Mouse (Mus musculus) embryonic facial prominence, embryonic 11.5 days (tissue): ENCODE measurements at regions not wholly inside any gene's neighbourhood (a gene's known extent, or its start where the extent isn't known, plus 50 kb on each side); places are given as distances from the start of the nearest gene placed in this dataset.

Experiments
- ATAC-seq: fragments of 200-750 bp; cut with Nextera tagmentation; replicated peaks from 2 replicates; pipeline ENCODE4 v1.8.0; 2017; ENCODE audit warnings: low read depth; ENCODE audit not compliant: insufficient number of reproducible peaks, low FRiP score, low TSS enrichment
- DNase-seq: peaks from one replicate; pipeline ENCODE4 v3.0.0-alpha.2; 2015; ENCODE audit warnings: low spot score
- H3K27ac ChIP-seq: fragments of 300-500 bp; sonication (generic); replicated peaks from 2 replicates; pipeline ENCODE4 v1.5.1; 2014; ENCODE audit warnings: mild to moderate bottlenecking, low read depth, low read length, control low read depth
- H3K27me3 ChIP-seq: fragments of 300-500 bp; sonication (generic); 2 replicates; pipeline ENCODE4 v1.6.1; 2014; ENCODE audit warnings: mild to moderate bottlenecking, low read length, moderate library complexity, mixed read lengths; ENCODE audit not compliant: control insufficient read depth, insufficient read depth
- H3K36me3 ChIP-seq: fragments of 300-500 bp; sonication (generic); replicated peaks from 2 replicates; pipeline ENCODE4 v1.6.1; 2014; ENCODE audit warnings: low read depth, mild to moderate bottlenecking, low read length, moderate library complexity, mixed read lengths; ENCODE audit not compliant: control insufficient read depth, insufficient read depth
- H3K4me1 ChIP-seq: fragments of 300-500 bp; sonication (generic); 2 replicates; pipeline ENCODE4 v1.6.1; 2014; ENCODE audit warnings: low read length, mixed read lengths; ENCODE audit not compliant: control insufficient read depth, insufficient read depth
- H3K4me2 ChIP-seq: fragments of 300-500 bp; sonication (generic); 2 replicates; pipeline ENCODE4 v1.6.1; 2014; ENCODE audit warnings: low read depth, mild to moderate bottlenecking, control low read depth, low read length, moderate library complexity
- H3K4me3 ChIP-seq: fragments of 300-500 bp; sonication (generic); 2 replicates; pipeline ENCODE4 v1.5.1; 2014; ENCODE audit warnings: low read depth, low read length, control low read depth
- H3K9ac ChIP-seq: fragments of 300-500 bp; sonication (generic); replicated peaks from 2 replicates; pipeline ENCODE4 v1.6.1; 2014; ENCODE audit warnings: mild to moderate bottlenecking, control low read depth, low read length
- H3K9me3 ChIP-seq: fragments of 300-500 bp; sonication (generic); replicated peaks from 2 replicates; pipeline ENCODE4 v1.6.1; 2016; ENCODE audit warnings: mild to moderate bottlenecking, low read length, inconsistent platforms, mixed read lengths; ENCODE audit not compliant: control insufficient read depth
- WGBS: fragments of 180-500 bp; shearing (Covaris S2); extraction: QIAGEN DNeasy Blood & Tissue Kit; methylation state at CpG from one replicate; pipeline ENCODE4 v1.1.7; 2014; 5-methylcytosine and 5-hydroxymethylcytosine counted together

DNA sequence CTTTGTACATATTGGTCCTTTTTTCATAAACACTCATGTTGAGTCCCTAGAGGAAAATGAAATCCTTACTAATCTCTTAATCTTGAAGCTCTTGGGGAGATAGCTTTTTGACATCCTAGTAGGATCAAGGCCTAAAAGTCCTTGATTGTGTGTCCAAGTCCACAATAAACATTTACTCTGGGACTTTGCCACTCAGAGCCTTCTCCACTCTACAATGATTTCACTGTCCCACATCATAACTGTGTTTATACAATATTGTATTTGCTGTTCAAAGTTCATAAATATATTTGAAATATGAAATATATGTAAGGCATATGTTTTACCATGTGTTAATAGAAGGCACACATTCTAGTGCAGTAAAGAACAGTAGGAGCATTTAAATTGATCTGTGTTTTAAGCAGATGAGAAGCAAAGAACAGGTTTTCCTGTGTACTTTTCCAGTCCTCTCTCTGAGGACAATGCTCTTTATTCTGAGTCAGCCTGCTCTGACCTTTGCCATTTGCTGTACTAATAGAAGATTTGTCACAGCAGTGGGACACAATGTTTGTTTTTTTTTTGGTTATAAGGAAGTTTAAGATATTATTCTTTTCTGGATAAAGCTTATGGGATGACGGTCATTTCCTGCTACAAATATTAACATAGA lies 130.7 kb upstream of the Gprin3 start:
- Histone ChIP-seq H3K9me3 (no peaks in the 10 kb centered on the region), H3K4me1 (no peaks in the 10 kb centered on the region), H3K27ac (no peak overlapping the region), H3K4me2 (no peak overlapping the region), H3K9ac (no peak overlapping the region), H3K36me3 (no peaks in the 10 kb centered on the region), H3K4me3 (no peak overlapping the region), H3K27me3 (no peaks in the 10 kb centered on the region)
- DNase-seq = no peak
- WGBS = 76% methylated on average over 1 of the region's 1 CpGs
- no peak for ATAC-seq

DNA sequence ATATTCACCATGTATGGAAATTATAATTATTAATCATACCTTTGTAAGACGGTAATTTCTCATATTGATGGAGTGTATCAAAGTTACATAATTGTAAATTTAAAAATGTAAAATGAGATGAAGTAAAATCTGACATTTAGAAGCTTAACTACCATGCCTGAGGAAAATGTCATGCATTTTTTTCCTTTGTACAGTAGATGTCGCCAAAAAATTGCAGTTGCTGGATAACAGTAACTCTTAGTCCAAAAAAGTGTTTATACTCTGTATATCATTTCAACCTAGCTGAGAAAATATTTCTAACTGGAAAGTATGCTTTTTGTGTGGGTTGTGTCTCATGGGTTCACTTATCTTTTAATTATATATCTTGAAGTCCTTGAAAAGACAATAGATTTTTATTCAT lies 110.9 kb upstream of the Gprin3 start:
- H3K27ac ChIP-seq = no peak overlapping the region
- H3K27me3 ChIP-seq = no peaks in the 10 kb centered on the region
- ATAC-seq (no peak), DNase-seq (no peak)
- H3K9me3 ChIP-seq = no peaks in the 10 kb centered on the region
- no peaks in the 10 kb centered on the region for H3K4me1 ChIP-seq
- H3K9ac ChIP-seq = no peak overlapping the region
- no peaks in the 10 kb centered on the region for H3K36me3 ChIP-seq
- WGBS = 63% methylated on average over 2 of the region's 2 CpGs
- no peak overlapping the region for H3K4me2 ChIP-seq
- H3K4me3 ChIP-seq = no peak overlapping the region

DNA sequence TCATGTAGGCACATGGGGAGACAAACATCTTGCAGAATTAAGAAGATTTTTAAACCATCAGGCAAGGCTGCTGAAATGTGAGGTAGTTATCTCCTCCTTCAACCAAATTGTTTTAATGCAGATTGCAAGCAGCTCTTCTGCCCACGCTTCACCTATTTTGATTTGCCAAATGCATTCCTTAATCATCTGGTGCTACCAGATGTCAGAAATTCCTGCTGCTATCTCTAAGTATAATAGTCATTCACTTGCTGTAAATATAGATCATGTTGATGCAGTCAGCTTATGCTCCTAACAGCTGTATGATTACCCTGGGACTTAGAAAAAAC lies 98.8 kb upstream of the Gprin3 start:
- ATAC-seq (no peak), DNase-seq (no peak)
- Histone ChIP-seq H3K4me3 (no peak overlapping the region), H3K36me3 (no peaks in the 10 kb centered on the region), H3K27ac (no peak overlapping the region), H3K4me1 (no peaks in the 10 kb centered on the region), H3K9ac (no peak overlapping the region), H3K4me2 (no peak overlapping the region), H3K27me3 (no peaks in the 10 kb centered on the region), H3K9me3 (no peaks in the 10 kb centered on the region)
- WGBS = 61% methylated on average over 1 of the region's 1 CpGs

DNA sequence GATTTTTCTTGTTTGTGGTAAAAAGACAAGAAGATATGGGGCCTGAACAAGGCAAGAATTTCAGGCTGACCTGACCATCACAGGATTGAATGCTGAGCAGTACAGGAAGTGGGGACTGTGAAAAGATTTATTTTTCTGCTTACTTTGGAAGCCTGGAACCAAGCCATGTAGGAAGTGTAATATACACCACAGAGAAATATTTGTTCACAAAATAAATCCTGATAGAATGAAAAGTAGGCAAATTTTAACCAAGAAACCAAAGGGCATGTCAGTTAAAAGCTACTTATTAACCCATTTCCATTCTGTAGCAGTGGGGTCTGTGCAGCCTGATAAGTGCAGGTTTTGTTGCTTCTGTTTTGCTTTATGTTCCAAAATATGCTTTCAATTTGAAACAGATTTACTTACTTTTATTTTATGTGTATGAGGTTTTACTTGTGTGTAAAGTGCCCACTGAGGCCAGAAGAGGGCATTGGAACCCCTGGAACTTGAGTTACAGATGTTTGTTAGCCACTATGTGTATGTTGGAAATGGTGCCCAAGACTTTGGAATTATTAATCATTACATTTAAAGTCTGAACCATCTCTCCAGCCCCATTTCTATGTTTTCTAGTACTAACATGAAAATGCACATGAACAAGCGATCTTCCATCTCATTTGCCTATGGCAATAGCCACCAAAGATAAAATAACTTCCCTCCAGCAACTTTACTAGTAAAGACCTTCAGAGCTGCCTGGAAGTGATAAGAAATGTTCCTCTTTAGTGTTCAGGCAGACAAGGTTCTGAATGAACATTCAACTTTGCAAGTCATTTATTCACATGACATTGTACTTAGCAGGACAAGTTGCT lies 98.2 kb upstream of the Gprin3 start:
- Histone ChIP-seq H3K9ac (no peak overlapping the region), H3K27me3 (no peaks in the 10 kb centered on the region), H3K36me3 (no peaks in the 10 kb centered on the region), H3K4me2 (no peak overlapping the region), H3K4me3 (no peak overlapping the region), H3K4me1 (no peaks in the 10 kb centered on the region), H3K27ac (no peak overlapping the region), H3K9me3 (no peaks in the 10 kb centered on the region)
- 92% methylated on average over 1 of the region's 1 CpGs for WGBS
- no peak for DNase-seq
- no peak for ATAC-seq

DNA sequence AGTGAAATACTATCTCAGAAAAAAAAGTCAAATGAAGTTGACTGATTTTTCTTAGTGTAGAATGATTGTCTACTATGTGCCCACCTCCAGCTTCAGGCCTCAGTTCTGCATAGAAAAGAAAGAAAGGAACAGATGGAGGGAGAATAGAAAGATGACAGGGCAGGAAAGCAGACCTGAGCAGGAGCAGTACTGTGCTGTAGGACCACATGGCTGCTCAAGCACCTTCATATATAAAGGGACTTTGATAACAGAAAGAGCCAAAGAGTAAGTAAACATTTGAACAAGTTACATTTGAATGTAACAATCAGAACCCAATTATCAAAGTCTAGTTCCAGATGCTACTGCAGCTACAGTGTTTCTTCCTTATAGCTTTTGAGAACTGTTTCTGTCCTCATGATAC lies 96.9 kb upstream of the Gprin3 start:
- no peak overlapping the region for H3K4me3 ChIP-seq

DNA sequence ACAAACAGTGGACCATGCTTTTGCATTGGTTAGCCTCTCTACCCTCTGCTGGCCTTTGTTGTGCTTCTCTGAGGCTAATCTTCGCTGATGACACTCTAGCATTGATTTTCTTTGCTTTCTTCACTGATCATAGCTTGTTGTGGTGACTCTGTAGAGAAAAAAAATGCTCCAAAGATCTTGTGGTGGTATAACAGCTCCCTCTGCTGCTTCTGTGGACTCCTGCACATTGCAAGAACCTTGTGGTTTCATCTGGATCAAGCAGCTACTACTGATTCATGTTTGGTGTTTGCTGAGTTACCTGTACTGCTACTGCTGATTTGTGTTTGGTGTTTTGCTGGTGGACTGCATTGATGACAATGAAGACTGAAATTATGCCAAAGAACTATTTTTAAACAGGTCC lies 74.7 kb upstream of the Gprin3 start:
- no peak for ATAC-seq
- H3K4me1 ChIP-seq = no peaks in the 10 kb centered on the region
- no peak overlapping the region for H3K4me2 ChIP-seq
- no peaks in the 10 kb centered on the region for H3K9me3 ChIP-seq
- DNase-seq = no peak
- H3K27ac ChIP-seq = no peak overlapping the region
- H3K36me3 ChIP-seq = no peaks in the 10 kb centered on the region
- no peak overlapping the region for H3K9ac ChIP-seq
- 29% methylated on average over 1 of the region's 1 CpGs for WGBS
- no peak overlapping the region for H3K4me3 ChIP-seq
- H3K27me3 ChIP-seq = no peaks in the 10 kb centered on the region

More for the DNA sequence above, 96.9 kb upstream of the Gprin3 start:
- Histone ChIP-seq H3K27me3 (no peaks in the 10 kb centered on the region), H3K9me3 (no peaks in the 10 kb centered on the region), H3K9ac (no peak overlapping the region), H3K4me1 (no peaks in the 10 kb centered on the region), H3K4me2 (no peak overlapping the region), H3K27ac (no peak overlapping the region), H3K36me3 (no peaks in the 10 kb centered on the region)
- ATAC-seq (no peak), DNase-seq (no peak)

DNA sequence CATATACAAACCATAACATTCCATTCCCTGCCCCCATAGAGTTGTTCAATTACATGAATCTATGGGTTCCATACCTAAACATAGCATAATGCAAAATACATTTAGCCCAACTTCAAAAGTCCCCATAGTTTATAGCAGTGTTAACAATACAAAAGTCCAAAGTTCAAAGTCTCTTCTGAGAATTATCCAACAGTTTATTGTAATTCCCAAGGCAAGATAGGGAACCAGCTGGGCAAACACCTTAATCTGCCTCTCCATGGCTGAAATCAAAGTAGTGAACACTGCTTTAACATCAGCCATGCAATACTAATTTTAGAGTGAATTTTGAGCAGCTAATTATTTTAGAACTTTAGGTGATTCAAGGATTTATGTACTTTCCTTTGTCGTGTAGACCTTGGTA lies 72.7 kb upstream of the Gprin3 start:
- no peaks in the 10 kb centered on the region for H3K4me1 ChIP-seq
- no peak overlapping the region for H3K27ac ChIP-seq
- H3K9me3 ChIP-seq = no peaks in the 10 kb centered on the region
- H3K4me3 ChIP-seq = no peak overlapping the region
- no peak for ATAC-seq
- no peak overlapping the region for H3K9ac ChIP-seq
- 56% methylated on average over 1 of the region's 1 CpGs for WGBS
- DNase-seq = no peak
- no peaks in the 10 kb centered on the region for H3K36me3 ChIP-seq
- no peaks in the 10 kb centered on the region for H3K27me3 ChIP-seq
- no peak overlapping the region for H3K4me2 ChIP-seq

DNA sequence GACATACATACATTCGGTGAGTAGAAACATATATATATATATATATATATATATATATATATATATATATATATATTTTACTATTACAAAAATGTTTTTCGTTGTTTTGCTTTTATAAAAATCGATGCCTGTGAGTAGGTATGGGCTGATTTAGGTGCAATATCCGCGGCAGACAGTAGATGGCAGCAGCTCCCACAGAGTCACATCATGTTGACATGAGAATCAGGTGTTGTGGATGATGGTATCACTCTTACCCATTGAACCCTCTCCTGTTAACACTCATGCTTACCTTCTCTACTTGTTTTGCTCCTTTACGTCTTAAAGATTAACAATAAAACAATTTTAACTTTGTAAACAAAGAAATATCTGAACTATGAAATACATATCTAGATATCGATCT lies 72.0 kb upstream of the Gprin3 start:
- Histone ChIP-seq H3K36me3 (no peaks in the 10 kb centered on the region), H3K9ac (no peak overlapping the region), H3K27ac (no peak overlapping the region), H3K4me2 (no peak overlapping the region), H3K9me3 (no peaks in the 10 kb centered on the region), H3K4me3 (no peak overlapping the region), H3K4me1 (no peaks in the 10 kb centered on the region), H3K27me3 (no peaks in the 10 kb centered on the region)
- 38% methylated on average over 7 of the region's 7 CpGs for WGBS
- DNase-seq = peak; percentile 78
- no peak for ATAC-seq
